Mouse (Mus musculus) megakaryocyte-erythroid progenitor cell, adult 5-6 weeks (primary cell): Measurements from ENCODE around the gene Chga. TPM values are rescaled to one million over a fixed set of nuclear protein-coding genes. Genes with fewer than 3 reads are reported as not detected.

Experiments
- ATAC-seq: replicated peaks from 2 replicates; pipeline ENCODE4 v1.8.0; 2016; ENCODE audit warnings: mild to moderate bottlenecking, inconsistent platforms; ENCODE audit not compliant: severe bottlenecking, poor library complexity, low FRiP score, low TSS enrichment
- total RNA-seq, 2 experiments: library from RNA; stranded (forward) in 1 of 2; stranded (reverse) in 1 of 2; fragments of 200-1000, 215-1000 nt in 1 of 2; fragments of >200 nt in 1 of 2; fragmentation: Nextera tagmentation in 1 of 2; gene quantifications; 2 replicates each; pipeline ENCODE4 v1.2.3; 2014 to 2017

Chga gene
- total RNA-seq (2014; fragmentation: Nextera tagmentation): not detected in 2 replicates
- total RNA-seq (2017): not detected in 2 replicates

DNA sequence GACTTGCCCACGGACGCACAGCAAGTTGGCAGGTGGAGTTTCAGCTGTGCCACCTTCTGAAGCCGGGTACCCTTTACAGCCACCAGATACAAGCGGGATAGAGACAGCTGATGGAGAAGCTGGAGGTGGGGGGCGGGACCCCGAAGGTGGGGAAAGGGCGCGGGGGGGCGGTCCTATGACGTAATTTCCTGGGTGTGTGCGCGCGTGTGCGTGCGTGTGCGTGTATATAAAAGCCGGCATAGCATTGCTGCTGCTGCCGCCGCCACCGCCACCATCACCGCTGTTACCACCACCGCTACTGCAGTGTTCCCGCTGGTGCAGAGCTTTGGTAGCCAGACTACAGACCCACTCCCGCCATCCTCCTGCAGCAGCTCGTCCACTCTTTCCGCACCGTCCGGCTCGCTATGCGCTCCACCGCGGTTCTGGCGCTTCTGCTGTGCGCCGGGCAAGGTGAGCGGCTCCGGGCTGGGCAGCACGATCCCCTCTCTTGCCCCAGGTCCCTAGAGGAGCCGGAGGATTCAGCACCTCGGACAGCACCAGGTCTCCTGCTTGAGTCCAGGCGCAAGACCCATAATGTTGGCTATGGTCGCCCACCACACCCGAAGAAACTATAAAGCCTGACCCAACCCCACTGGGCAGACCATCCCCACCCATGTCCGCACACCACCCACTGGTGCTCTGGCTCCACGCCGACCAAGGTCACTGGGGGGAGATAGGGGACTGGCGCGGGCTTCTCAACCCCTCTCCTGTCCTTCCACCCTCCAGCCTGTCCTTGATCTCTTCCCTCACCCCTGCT, at the start of gene Chga:
TSS of gene Chga (plus strand) at position 249 of the 796 bp plus-strand sequence.
- peak; percentile 78 for ATAC-seq

DNA sequence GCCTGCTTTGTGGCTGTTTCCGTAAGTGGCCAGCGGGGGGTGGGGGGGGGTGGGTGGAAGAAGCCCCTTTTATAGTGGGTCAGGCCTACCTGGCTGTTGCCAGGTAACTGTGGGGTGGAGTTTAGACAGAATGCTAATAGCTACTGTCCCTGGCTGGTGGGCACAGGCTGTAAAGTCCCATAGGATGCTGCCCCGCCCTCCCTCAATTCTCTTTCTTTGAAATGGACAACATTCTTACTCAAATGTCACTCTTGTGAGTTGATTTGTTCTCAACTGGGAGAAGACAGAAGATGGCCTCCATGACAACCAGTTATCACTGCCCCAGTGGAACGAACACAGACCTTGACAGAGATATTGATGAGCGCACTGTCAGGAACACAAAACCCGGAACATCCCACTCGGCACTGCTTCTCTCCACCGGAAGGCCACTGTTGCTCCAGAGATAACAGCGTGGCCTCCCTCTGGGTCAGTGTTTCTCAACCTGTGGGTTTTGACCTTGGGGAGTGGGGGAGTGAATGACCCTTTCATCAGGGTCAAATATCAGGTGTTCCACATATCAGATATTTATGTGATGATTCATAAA, 49.5 kb upstream of the Chga start:
- ATAC-seq: no peak

DNA sequence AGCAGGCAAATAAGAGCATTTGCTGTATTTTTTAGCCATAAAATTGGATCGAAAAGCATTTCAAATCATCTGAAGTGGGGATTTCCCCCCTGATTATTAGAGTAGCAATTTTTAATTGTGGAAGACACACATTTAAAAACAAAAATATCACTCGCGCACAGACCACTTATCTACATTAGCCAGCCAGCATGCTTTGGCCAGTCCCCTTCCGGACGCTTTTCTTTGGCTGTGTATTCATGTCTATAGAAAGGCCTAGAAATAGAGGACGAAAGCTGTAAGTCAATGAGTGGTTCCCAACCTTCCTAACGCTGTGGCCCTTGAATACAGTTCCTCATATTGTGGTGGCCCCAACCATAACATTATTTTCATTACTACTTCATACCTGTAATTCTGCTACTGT, 48.8 kb upstream of the Chga start:
- peak; percentile 79 for ATAC-seq

DNA sequence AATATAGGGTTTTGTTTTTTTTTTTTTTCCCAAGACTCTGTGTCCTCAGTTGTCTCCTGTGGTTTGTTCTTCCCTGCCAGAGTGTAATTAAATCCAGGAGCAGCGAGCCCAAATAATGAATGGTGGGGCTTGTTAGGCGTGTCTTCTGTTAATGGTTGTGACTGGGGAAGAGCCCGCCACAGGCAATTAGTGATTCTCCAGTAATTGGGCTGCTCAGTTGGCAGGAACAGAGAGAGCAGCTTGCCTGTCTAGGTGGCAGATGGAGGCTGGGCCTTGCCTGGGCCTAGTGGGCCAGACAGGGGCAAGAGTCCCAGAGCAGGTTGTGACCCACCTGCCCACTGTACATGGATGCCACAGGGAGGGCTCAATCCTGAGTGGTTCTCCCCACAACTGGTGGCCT, 43.4 kb upstream of the Chga start:
- ATAC-seq: no peak

DNA sequence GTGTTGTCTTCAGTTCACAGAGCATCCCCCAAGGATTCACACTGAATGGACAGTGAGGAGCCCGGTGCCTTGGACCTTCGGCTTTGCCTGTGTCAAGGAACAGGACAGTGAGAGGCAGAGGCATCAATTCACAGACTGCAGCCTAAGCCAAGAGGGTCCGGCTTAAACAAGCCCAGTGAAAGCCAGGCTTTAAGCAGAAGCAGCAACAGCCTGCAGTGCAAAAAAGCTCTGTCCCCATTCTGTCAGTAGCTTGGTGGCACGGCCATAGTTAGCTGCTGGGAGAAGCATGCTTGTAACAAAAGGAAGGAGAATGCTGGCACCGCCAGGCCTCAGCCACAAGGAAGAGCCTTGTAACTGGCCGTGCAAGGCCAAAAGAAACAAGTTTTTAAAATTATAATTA, 40.6 kb upstream of the Chga start:
- no peak for ATAC-seq

DNA sequence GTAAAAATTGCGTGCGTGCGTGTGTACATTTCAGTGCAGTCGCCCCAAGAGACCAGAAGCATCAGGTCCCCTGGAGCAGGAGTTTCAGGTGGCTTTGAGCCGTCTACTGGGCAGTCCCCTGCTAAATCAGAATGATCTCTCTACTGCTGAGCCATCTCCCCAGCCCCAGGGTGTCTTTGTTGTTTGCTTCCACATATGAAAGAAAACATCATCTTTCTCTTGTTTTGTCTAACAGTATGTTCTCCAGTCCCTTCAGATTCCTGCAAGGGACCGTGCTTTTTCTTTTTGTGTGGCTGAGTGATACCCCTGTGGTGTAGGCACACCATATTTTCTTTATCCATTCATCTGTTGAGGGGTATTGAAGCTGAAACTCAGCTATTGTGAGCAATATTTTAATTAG, 40.0 kb upstream of the Chga start:
- ATAC-seq: no peak

DNA sequence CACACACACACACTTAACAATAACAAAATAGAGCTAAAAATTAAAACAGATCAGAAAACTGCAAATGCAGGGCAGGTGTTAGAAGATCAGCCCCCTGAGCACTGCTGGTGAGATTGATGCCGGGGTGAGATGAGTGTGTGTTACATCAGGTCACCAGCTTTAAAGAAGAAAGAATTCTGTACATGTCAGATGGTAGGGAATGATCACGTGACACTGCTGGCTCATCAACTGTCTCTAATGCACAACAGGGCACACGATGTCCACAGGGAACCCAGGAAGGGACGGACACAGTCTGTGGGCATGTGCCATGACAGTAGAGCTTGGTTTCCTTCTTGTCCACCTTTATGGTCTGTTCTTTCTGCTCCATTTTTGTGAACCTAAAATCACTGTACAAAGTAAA, 38.6 kb upstream of the Chga start:
- ATAC-seq: no peak

DNA sequence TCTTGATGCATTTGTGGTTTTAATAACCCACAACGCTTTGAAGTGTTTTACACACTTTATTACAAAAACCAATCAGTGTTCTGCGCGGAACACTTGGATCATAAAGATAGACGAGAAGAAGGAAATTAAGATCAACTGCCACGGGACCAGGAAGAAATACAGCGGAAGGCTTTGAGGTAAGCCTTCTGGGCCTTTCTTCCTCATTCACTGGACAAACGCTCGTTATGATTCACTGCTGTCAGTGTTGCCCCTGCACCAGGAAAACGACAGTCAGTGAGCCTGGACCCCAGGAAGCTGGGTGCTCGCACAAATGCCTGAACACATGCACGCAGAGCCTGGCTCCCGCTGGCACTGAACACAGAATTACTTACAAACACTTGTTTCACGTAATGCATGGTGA, 37.1 kb upstream of the Chga start:
- no peak for ATAC-seq

DNA sequence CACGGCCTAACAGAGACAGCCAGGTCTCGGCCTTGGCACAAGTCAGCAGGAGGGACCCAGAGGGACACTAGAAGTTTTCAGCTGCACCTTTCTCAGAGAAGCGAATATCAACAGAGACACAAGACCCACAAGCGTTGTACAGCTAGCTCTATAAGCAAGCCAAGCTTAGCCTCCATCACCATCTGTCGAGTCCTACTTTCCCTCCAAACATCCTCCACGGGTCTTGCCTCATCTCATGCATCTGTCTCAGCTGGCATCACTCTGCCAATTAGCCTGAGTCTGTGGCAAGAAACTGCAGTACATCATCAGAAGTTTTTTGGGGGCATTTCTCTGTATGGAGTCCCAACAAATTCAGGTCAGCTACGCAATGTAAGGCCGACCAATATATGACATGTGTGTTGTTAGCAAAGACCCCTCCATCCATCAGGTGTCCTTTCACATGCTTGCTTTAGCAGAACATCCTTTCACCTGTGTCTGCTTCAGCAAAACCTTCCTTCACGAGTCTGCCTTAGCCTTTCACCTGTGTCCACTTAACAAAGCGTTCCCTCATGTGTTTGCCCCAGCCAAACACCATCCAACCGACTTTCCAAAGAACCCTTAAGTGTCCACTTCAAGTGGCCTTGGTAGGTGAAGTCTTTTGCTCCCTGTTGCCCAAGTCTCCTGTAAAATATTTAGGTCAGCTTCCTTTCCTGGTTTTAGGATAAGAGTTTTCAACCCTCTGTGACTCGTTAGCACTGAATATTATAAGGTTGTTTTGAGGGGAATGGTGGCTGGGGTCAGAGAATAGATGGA, 34.6 kb upstream of the Chga start:
- ATAC-seq: no peak

DNA sequence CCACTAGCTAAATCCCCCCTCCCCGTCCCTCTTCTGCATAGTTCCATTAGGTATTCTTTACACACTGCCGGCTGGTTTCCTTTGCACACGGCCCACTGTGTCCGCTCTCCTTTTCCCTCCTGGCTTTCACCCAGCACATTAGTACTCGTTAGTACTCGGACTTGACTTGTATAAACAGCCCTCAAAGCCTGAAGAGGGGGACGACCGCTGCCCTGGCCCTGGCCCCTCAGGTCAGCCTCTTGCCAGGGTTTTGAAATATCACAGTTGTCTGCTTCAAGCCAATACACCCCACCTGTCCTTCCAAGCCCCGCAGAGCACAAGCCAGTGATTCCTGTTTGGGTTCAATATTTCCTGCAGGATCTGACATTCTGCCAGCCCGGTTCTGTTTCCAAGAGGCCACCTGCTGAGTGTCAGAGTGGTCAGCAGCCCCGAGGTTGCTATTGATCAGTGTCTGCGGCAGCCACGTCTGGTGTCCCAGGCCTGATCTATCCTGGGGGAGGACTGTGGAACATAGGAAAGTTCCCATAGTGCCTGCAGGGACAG, 32.9 kb upstream of the Chga start:
- no peak for ATAC-seq

DNA sequence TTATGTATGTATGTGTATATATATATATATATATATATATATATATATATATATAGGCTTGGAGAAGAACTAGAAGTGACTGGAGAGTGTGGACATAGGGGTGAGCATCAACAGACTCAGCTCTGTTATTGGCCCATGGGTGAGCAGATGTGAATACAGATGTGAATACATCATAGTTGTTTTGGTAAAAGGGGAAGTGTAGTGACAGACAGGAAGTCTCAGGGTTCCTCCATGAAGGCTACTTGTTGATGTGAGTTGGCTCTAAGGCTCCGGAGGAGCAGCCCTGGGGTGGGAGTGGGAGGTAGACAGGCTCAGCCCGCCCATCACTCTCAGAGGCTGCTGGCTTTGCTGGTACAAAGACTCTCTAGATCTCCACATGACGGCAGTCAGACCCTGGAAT, 30.6 kb upstream of the Chga start:
- no peak for ATAC-seq

DNA sequence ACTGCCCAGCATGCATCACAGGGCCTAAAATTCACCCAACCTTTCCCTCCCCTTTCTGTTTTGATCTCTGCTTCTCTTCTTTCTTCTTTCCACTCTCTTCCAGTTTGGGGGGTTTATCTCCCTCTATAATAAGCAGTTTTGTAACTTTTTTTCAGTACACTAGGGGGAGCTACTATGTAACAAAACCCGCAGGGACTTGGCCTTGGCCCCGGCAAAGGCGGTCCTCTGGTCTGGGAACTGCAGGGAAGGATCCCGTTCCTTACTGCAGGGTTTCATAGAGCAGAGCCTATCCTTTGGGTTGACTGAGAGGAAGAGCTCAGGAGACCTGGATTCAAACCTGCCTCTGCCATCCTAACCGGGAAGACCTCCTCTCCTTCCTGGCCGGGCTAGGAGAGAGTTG, 30.0 kb upstream of the Chga start:
- ATAC-seq: peak; percentile 68

DNA sequence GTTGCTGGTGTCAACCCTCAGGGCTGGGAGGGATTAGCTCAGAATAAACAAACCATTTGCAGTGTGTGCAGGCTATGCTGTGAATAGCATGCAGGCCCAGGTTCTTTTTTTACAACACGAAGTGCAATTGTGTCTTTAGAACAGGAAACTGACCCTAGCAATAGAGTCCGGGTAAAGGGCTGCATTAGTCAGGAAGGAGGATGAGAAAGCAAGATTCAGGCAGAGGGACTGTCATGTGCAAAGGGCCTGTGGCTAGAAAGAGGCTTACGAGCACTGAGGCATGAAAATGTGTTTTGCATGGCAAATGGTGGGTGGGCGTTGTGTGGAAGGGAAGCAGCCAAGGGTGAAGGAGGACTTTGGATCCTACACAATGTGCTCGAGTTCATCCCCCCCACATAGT, 26.8 kb upstream of the Chga start:
- no peak for ATAC-seq

DNA sequence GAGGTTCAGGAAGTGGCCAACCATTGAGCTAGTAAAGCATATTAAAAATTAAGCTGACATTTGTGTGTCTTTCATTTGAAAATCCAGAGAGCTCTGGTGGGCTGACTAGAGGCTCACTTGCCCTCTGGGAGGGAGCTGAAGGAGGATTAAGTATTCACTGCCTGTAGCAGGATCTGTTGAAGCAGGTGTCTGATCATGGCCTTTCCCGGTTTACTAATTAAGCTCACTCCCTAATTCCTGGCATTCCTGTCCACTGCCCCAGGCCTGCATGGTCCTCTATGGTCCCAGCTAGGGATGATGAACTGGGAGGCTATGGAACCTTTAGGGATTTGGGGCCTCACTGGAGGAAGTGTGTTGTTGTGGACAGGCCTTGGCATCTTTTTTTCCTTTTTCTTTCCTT, 19.0 kb upstream of the Chga start:
- ATAC-seq: no peak

DNA sequence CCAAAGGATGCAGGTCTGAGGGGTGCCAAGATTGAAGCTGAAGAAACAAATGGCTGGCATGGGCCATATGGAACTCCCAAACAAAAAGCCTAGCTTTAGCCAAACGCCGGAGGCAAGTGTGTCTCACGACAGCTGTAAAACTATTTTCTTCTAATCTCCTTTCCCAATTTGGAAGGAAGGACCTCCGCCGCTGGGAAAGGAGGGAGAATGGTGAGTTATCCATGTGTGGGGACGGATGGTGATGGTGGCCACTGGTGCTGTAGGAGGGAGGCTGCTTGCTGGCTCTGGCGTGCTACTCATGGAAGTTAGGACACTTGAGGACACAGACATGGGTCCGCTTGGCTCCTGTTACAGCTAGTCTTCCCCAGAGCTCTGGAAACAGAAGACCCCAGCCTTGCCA, 14.5 kb upstream of the Chga start:
- no peak for ATAC-seq

DNA sequence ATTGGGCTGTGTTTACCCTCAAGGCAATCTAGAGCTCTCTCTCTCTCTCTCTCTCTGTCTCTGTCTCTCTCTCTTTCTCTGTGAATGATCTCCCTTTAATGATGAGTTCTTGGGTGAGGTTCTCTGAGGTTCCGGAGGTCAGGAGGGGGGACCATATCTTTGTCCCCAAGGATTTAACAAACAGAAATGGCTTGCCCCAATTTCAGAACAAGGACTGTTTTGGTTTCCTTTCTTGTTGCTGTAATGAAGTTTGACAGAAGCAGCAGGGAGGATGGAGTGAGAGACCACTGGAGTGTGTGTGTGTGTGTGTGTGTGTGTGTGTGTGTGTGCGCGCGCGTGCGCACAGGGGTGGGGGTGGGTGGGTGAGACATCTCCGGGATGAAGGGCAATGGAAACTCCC, 13.6 kb upstream of the Chga start:
- ATAC-seq: no peak

DNA sequence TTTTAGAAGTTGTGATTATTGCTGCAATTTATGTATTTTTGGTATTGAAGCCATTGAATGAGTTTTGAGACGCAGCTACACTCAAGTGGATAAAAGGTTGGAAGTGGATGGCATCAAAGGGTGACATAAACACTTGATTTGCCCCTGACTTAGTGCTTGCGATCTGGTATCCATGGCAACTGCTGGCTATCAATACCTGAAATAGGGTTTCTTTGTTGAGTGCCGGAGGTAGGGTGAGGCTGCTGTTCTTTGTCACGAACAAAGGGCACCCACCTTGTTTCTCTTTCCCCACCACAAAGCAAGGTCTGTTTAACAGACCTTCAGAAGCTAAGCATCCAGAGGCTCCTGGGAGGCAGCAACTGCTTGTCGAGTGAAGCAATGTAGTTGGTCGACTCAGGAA, 9.6 kb upstream of the Chga start:
- no peak for ATAC-seq

DNA sequence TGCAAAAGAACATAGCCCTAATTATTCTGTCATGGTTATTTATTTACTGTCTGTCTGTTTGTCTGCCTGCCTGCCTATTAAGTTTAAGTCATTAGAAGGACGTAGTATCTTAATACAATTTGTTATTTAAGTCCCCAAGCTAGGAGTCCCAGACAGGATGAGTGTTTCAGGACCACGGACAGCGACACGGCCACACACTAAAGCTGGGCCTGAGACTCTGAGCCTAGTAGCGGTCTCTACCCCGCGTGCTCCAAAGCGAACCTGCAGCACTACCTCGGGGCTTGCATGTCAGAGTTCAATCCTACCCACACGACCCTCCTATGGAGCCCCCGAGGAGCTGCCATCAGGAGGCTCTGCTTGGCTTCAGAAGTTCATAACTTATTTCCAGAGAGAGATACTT, 4.2 kb upstream of the Chga start:
- peak; percentile 75 for ATAC-seq

DNA sequence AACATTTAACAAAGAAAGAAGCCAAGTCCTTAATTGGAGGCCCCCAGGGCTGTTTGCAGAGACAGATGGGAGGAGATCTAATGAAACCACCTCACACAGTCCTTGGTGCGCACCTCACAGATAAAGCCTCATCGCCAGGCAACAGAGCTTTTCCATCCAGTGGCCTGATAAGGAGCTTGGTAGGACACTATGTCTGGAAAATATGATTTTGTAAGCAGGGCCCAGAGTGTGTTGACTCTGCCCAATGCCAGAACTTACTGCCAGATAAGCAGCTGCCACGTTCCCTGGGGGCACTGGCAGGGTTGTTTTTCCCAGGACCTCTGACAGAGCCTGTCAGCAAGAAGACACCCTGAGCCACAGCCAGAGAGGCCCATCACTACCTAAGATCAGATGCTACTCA, 3.6 kb upstream of the Chga start:
- ATAC-seq: peak; percentile 43

DNA sequence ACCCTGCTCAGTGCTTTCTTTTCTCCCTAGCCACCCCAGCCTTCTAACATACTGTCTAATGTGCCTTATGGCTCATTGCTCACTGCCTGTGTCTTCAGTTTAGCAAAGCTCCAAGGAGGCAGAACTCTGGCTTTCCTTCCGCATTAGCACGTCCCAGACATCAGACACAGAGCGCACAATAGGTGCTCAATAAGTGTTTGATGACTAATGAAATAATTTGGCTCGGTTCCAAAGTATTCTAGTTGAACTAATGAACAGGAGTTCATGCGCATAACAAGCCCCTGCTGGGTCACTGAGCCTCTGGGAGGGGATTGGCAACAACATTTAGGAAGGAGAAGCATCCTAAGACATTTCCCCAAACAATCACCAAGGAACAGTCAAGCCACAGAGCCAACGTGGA, 2.8 kb upstream of the Chga start:
- ATAC-seq: no peak
